Mouse (Mus musculus) ES-E14 (cell line): ENCODE data around the gene Utp14a. TPM values are rescaled to one million over a fixed set of nuclear protein-coding genes. Genes with fewer than 3 reads are reported as not detected.

Source experiments
- DNase-seq: peaks from one replicate; pipeline ENCODE4 v3.0.0-alpha.2; 2013; ENCODE audit warnings: low read depth, low spot score
- H3K27ac ChIP-seq: 2 replicates; pipeline ENCODE4 v1.5.1; 2012; ENCODE audit warnings: low read depth, mild to moderate bottlenecking, low read length, moderate library complexity, mixed read lengths; ENCODE audit not compliant: poor library complexity, insufficient read depth, severe bottlenecking
- H3K36me3 ChIP-seq: 2 replicates; pipeline ENCODE4 v1.6.1; 2012; ENCODE audit warnings: mild to moderate bottlenecking, low read length, moderate library complexity, mixed read lengths; ENCODE audit not compliant: control insufficient read depth, poor library complexity, insufficient read depth, severe bottlenecking
- H3K4me1 ChIP-seq, 2 experiments: fragments of 150-350 bp in 1 of 2; sonication (generic) in 1 of 2; 2 replicates each; pipeline ENCODE4 v1.6.1; 2012; ENCODE audit warnings: low read length in 2 of 2, mild to moderate bottlenecking in 1 of 2, mixed read lengths in 1 of 2; ENCODE audit not compliant: control insufficient read depth in 2 of 2, insufficient read depth in 2 of 2, poor library complexity in 1 of 2
- H3K4me3 ChIP-seq, 2 experiments: fragments of 150-350 bp in 1 of 2; sonication (generic) in 1 of 2; 2 replicates each; pipeline ENCODE4 v1.5.1; 2012; ENCODE audit warnings: low read length in 2 of 2, low read depth in 1 of 2, mild to moderate bottlenecking in 1 of 2, mixed read lengths in 1 of 2; ENCODE audit not compliant: insufficient read depth in 1 of 2, poor library complexity in 1 of 2, severe bottlenecking in 1 of 2
- H3K9ac ChIP-seq: 2 replicates; pipeline ENCODE4 v1.6.1; 2012; ENCODE audit warnings: low read depth, mild to moderate bottlenecking, low read length, mixed read lengths; ENCODE audit not compliant: poor library complexity, insufficient read depth, severe bottlenecking
- H3K9me3 ChIP-seq: fragments of 150-350 bp; sonication (generic); 2 replicates; pipeline ENCODE4 v1.6.1; 2012; ENCODE audit warnings: low read depth, mild to moderate bottlenecking, low read length; ENCODE audit not compliant: control insufficient read depth, insufficient read depth
- CHD2 ChIP-seq: IDR thresholded peaks from 2 replicates; pipeline ENCODE4 v1.6.1; 2014; ENCODE audit warnings: mild to moderate bottlenecking, low read depth, low read length, inconsistent platforms
- HCFC1 ChIP-seq: IDR thresholded peaks from 2 replicates; pipeline ENCODE4 v1.6.1; 2012; ENCODE audit warnings: low read length, inconsistent platforms, borderline replicate concordance; ENCODE audit not compliant: insufficient read depth
- MAFK ChIP-seq: IDR thresholded peaks from 2 replicates; pipeline ENCODE4 v1.6.1; 2014; ENCODE audit warnings: mild to moderate bottlenecking, low read depth, low read length, inconsistent platforms; ENCODE audit not compliant: insufficient read depth
- ZC3H11A ChIP-seq: IDR thresholded peaks from 2 replicates; pipeline ENCODE4 v1.6.1; 2012; ENCODE audit warnings: low read depth, mild to moderate bottlenecking, inconsistent platforms, low read length, borderline replicate concordance
- ZNF384 ChIP-seq: IDR thresholded peaks from 2 replicates; pipeline ENCODE4 v1.6.1; 2012; ENCODE audit warnings: low read depth, low read length, inconsistent platforms
- in situ Hi-C, 2 experiments: fragments of 600-800 bp; cut with MboI; formaldehyde crosslinking; loops; one replicate each; pipeline ENCODE4 v1.15.1; 2025; ENCODE audit warnings: low sequenced_read_pairs in 2 of 2, inconsistent platforms in 1 of 2; ENCODE audit not compliant: unreplicated experiment in 2 of 2
- total RNA-seq: library from RNA; depleted of rRNA; stranded (reverse); fragments of 300-350 nt; gene quantifications from 2 replicates; pipeline ENCODE4 v1.2.3, GENCODE M21; 2012

Gene Utp14a
- total RNA-seq, 1 experiment: 57.7 TPM

DNA sequence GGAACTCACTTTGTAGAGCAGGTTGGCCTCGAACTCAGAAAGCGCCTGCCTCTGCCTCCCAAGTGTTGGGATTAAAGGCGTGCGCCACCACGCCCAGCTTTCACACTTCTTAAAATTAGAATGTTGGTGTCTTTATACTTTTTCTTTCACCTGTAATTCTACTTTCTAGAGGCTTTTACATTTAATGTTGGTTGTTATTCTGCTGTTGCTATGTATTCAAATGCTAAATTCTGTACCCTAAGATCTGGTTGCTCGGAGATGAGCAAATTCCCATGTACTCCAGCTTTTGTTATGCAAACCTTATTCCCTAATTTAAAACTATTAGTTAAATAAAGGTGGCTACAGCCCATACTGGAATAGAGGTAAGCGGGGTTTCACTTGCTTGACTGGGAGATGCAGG, 34.0 kb upstream of the Utp14a start:
- peak; percentile 13 for DNase-seq
- no peaks in the 10 kb centered on the region for H3K9me3 ChIP-seq
- H3K4me3 ChIP-seq: no peak overlapping the region
- TF ChIP-seq ZNF384 (no peak), ZC3H11A (no peak), CHD2 (no peak), MAFK (no peak), HCFC1 (no peak)
- H3K9ac ChIP-seq: no peak overlapping the region
- H3K36me3 ChIP-seq: no peaks in the 10 kb centered on the region
- H3K27ac ChIP-seq: no peak overlapping the region
- no peaks in the 10 kb centered on the region for H3K4me1 ChIP-seq
- in situ Hi-C loops: no loop called here

DNA sequence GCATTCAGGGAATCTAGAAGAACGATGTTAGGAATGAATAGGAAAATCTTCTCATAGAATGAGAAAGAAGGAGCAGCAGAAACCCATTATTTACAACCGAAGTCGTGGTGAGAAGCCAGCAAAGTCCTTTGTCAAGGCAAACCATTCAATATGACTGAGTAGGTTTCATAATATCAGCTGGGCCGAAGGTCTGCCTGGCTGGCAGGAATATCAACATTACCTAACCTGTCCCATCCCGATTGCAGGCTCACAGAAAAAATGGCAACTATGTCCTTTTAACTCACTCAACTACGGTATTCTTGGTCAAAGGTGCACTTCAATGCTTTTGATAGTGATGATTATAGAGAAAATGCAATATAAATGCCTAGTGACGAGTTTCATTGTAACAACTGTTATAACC, 30.4 kb upstream of the Utp14a start:
- no peak for TF ChIP-seq CHD2
- TF ChIP-seq MAFK: no peak
- no peak for TF ChIP-seq ZC3H11A
- TF ChIP-seq HCFC1: no peak
- no peak for TF ChIP-seq ZNF384
- DNase-seq: no peak
- Histone ChIP-seq H3K9me3 (no peaks in the 10 kb centered on the region), H3K4me3 (no peak overlapping the region), H3K36me3 (no peaks in the 10 kb centered on the region), H3K4me1 (no peaks in the 10 kb centered on the region), H3K27ac (no peak overlapping the region), H3K9ac (no peak overlapping the region)
- in situ Hi-C loops: no loop called here

DNA sequence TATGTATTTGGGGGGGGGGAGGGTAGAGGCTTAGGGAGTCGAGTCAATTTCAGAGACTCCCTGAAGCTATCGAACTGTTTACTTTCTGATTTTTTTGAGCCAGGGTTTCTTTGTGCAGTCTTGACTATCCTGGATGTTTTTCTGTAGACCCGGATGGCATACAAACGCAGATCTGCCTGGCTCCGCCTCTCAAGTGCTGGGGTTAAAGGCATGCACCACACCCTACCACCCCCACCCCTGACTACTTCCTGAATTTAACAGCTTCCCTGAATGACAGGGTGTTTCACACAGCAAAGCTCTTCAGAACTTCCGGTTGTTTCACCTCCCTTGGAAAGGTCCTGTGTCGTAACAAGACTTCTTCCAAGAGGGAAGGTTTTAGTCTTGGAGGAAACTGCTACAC, 22.2 kb upstream of the Utp14a start:
- peak; percentile 48 for DNase-seq
- Histone ChIP-seq H3K9me3 (no peaks in the 10 kb centered on the region), H3K4me1 (peaks cover 0 to 3% of the 10 kb centered on the region in 2 experiments; a peak in 2 of 4 replicates), H3K4me3 (no peak overlapping the region; a peak in 1 of 4 replicates), H3K27ac (peak overlapping the region; percentile 63; the same call in 1 of the 2 replicates), H3K9ac (no peak overlapping the region), H3K36me3 (no peaks in the 10 kb centered on the region)
- in situ Hi-C loops: no loop called here
- TF ChIP-seq ZC3H11A (no peak), CHD2 (no peak), ZNF384 (no peak), MAFK (no peak), HCFC1 (no peak)

DNA sequence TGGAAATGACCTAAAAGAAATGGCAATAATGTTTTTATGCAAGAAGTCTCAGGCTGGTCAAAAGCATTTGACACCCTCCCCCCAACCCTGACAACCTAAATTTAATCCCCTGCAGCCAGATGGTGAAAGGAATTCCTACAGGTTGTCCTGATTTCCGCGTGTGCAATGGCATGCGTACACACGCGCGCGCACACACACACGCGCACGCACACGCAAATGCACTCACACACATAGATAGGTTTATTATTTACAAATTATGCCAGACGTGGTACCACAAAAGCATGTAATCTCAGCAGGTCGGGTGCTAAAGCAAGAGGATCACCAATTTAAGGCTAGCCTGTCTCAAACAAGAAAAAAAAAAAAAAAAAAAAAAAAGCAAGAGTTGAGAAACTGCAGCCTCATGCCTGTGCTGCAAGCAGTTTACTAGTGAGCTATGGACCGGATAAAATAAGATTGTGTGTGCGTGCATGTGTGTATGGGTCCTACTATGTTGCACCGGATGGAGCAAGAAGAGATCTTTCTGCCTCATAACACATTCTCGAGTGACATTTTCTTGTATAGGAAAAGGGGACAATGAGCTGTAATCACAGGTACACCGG, 733 bp upstream of the Utp14a start:
- DNase-seq: no peak
- H3K27ac ChIP-seq: peak overlapping the region; percentile 79; the same call in 1 of the 2 replicates
- in situ Hi-C loops: no loop called here

More for the DNA sequence above, 733 bp upstream of the Utp14a start:
- Histone ChIP-seq H3K4me1 (peaks cover 0 to 7% of the 10 kb centered on the region in 2 experiments; a peak in 2 of 4 replicates), H3K9me3 (0 out of 2 replicates have a peak, but pooled peaks cover 3% of the 10 kb centered on the region), H3K4me3 (peak overlapping the region; percentile 78 to 81), H3K36me3 (peaks cover 3% of the 10 kb centered on the region), H3K9ac (peak overlapping the region; percentile 88)
- no peak for TF ChIP-seq MAFK
- TF ChIP-seq ZNF384: peak; percentile 75
- TF ChIP-seq ZC3H11A: no peak
- no peak for TF ChIP-seq HCFC1
